Mouse (Mus musculus) c-Kit-positive CD71-positive TER-119-negative erythroid progenitor cells, embryonic 14.5 days (primary cell): ENCODE measurements around the gene Gpr85.
"Not testable (repeated sequence)": the region's sequence is repeated elsewhere in the genome, so short reads cannot be mapped to it uniquely, and the experiment has no call there.

Experiments
- DNase-seq: peaks from one replicate; pipeline ENCODE4 v3.0.0-alpha.2; 2013; ENCODE audit warnings: low read depth

Gpr85 gene

GRCm38 (mm10) chr6:13839345-13840054 is at the start of gene Gpr85:
Gpr85 (minus strand) TSS chr6:13839942.
- no peak for DNase-seq

- DNase-seq = no peak
Measured at GRCm38 (mm10) chr6:13884877-13885592, 45.3 kb upstream of the Gpr85 start.

GRCm38 (mm10) chr6:13882919-13883318 is 43.2 kb upstream of the Gpr85 start:
- no peak for DNase-seq

GRCm38 (mm10) chr6:13873959-13874358 is 34.2 kb upstream of the Gpr85 start:
- no peak for DNase-seq

GRCm38 (mm10) chr6:13872076-13872475 is 32.3 kb upstream of the Gpr85 start:
- DNase-seq = peak; percentile 10

GRCm38 (mm10) chr6:13871625-13871958 is 31.9 kb upstream of the Gpr85 start:
- DNase-seq = no peak

- DNase-seq = peak; percentile 82
Measured at GRCm38 (mm10) chr6:13870919-13871624, 31.3 kb upstream of the Gpr85 start, which contains the start of gene 2610001J05Rik. 2610001J05Rik (minus strand) TSS chr6:13871518.

GRCm38 (mm10) chr6:13870289-13870741 is 30.6 kb upstream of the Gpr85 start:
- peak; percentile 8 for DNase-seq

- DNase-seq = no peak
Measured at GRCm38 (mm10) chr6:13860596-13860995, 20.9 kb upstream of the Gpr85 start.

GRCm38 (mm10) chr6:13859877-13860585 is 20.3 kb upstream of the Gpr85 start:
- no peak for DNase-seq

- DNase-seq = no peak
Measured at GRCm38 (mm10) chr6:13854230-13854629, 14.5 kb upstream of the Gpr85 start.

- DNase-seq = no peak
Measured at GRCm38 (mm10) chr6:13853244-13853643, 13.5 kb upstream of the Gpr85 start.

- DNase-seq = not testable (repeated sequence)
Measured at GRCm38 (mm10) chr6:13846031-13846430, 6.3 kb upstream of the Gpr85 start.

GRCm38 (mm10) chr6:13838677-13839344 is 931 bp downstream of the Gpr85 start:
- no peak for DNase-seq

- no peak for DNase-seq
Measured at GRCm38 (mm10) chr6:13837916-13838676, 1.6 kb downstream of the Gpr85 start.

- no peak for DNase-seq
Measured at GRCm38 (mm10) chr6:13836967-13837570, 2.7 kb downstream of the Gpr85 start.

- DNase-seq = no peak
Measured at GRCm38 (mm10) chr6:13835720-13836665, 3.7 kb downstream of the Gpr85 start.

- DNase-seq = no peak
Measured at GRCm38 (mm10) chr6:13832770-13833169, 7.0 kb downstream of the Gpr85 start.

- DNase-seq = no peak
Measured at GRCm38 (mm10) chr6:13828877-13829276, 10.9 kb downstream of the Gpr85 start.
